Mouse (Mus musculus) midbrain, embryonic 13.5 days (tissue): ENCODE data around the gene Gpr183. TPM values are rescaled to one million over a fixed set of nuclear protein-coding genes. Genes with fewer than 3 reads are reported as not detected.

Experiments
- ATAC-seq: fragments of 200-750 bp; cut with Nextera tagmentation; 2 replicates; pipeline ENCODE4 v1.8.0; 2017; ENCODE audit warnings: mild to moderate bottlenecking, moderate TSS enrichment, moderate library complexity
- H3K27ac ChIP-seq: fragments of 300-500 bp; sonication (generic); 2 replicates; pipeline ENCODE4 v1.5.1; 2015; ENCODE audit warnings: inconsistent platforms, mild to moderate bottlenecking, moderate library complexity
- H3K27me3 ChIP-seq: fragments of 300-500 bp; sonication (generic); 2 replicates; pipeline ENCODE4 v1.6.1; 2015; ENCODE audit warnings: mild to moderate bottlenecking, inconsistent platforms
- H3K36me3 ChIP-seq: fragments of 300-500 bp; sonication (generic); 2 replicates; pipeline ENCODE4 v1.6.1; 2015; ENCODE audit warnings: mild to moderate bottlenecking, inconsistent platforms
- H3K4me1 ChIP-seq: fragments of 300-500 bp; sonication (generic); replicated peaks from 2 replicates; pipeline ENCODE4 v1.6.1; 2015; ENCODE audit warnings: inconsistent platforms
- H3K4me2 ChIP-seq: fragments of 300-500 bp; sonication (generic); replicated peaks from 2 replicates; pipeline ENCODE4 v1.6.1; 2015; ENCODE audit warnings: moderate library complexity, mild to moderate bottlenecking, inconsistent platforms
- H3K4me3 ChIP-seq: fragments of 300-500 bp; sonication (generic); replicated peaks from 2 replicates; pipeline ENCODE4 v1.5.1; 2015; ENCODE audit warnings: mild to moderate bottlenecking, inconsistent platforms
- H3K9ac ChIP-seq: fragments of 300-500 bp; sonication (generic); replicated peaks from 2 replicates; pipeline ENCODE4 v1.6.1; 2015; ENCODE audit warnings: mild to moderate bottlenecking, inconsistent platforms
- H3K9me3 ChIP-seq: fragments of 300-500 bp; sonication (generic); 2 replicates; pipeline ENCODE4 v1.6.1; 2016; ENCODE audit warnings: mild to moderate bottlenecking, inconsistent platforms
- WGBS: fragments of 180-500 bp; shearing (Covaris S2); methylation state at CpG from one replicate; pipeline ENCODE4 v1.1.7; 2015; 5-methylcytosine and 5-hydroxymethylcytosine counted together
- polyA plus RNA-seq: library from polyadenylated mRNA; unstranded; fragments of >200 nt; fragmentation: Nextera tagmentation; extraction: Ambion mirVana; gene quantifications from 2 replicates; pipeline ENCODE4 v1.2.1, GENCODE M21; 2015

Gene Gpr183
- polyA plus RNA-seq, 1 experiment from 2014 or later = 1.2 TPM

- 96% methylated on average over 2 of the region's 2 CpGs for WGBS
- Histone ChIP-seq H3K4me2 (no peak overlapping the region), H3K4me3 (no peak overlapping the region), H3K9ac (no peak overlapping the region), H3K36me3 (peaks cover 7% of the 10 kb centered on the region; the same call in 1 of the 2 replicates), H3K9me3 (no peaks in the 10 kb centered on the region), H3K27me3 (no peaks in the 10 kb centered on the region), H3K4me1 (no peaks in the 10 kb centered on the region), H3K27ac (no peak overlapping the region)
- no peak for ATAC-seq
These were observed 13.5 kb downstream of the Gpr183 start for GRCm38 (mm10) chr14:121951399-121952045.

DNA sequence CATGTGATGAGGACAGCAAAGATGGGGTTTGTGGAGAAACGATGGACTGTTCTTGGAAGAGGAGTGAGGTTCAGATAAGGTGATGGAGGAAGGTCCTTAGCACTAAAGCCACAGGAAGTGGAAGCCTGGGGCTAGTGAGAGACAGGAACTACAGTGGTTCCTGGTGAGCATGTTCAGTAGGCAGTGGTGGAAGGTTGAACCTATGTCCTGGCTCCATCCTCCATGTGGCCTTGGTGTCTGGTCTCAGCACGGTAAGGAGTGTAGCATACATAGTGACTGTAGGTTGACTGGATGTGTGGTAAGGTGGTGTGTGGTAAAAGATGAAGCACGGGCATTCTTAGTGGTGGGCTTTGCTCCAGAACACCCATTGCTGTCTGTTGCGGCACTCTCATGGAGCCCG, 15.1 kb downstream of the Gpr183 start:
- Histone ChIP-seq H3K4me1 (no peaks in the 10 kb centered on the region), H3K9me3 (no peaks in the 10 kb centered on the region), H3K27ac (no peak overlapping the region), H3K4me3 (no peak overlapping the region), H3K9ac (no peak overlapping the region), H3K4me2 (no peak overlapping the region), H3K27me3 (no peaks in the 10 kb centered on the region), H3K36me3 (peaks cover 7% of the 10 kb centered on the region; the same call in 1 of the 2 replicates)
- ATAC-seq = no peak
- 96% methylated on average over 5 of the region's 5 CpGs for WGBS

DNA sequence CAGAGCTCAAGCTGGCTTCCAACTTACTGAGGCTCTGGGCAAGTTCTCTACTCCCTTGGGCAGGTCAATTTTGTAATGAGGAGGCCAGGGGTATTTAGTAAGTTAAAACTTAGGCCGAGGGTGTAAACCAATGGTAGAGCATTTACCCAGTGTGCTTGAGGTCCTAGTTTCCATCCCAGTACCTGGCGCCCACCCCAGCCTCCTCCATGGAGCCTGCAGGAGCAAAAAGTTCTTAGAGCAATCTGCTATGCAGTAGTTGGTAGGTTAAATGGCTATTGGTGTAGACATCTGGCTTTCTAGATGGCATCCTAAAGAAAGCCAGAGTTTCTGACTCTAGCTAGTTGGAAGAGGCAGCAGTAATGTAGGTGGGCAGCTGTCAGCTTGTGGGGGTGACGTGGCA, 15.6 kb downstream of the Gpr183 start:
- H3K4me2 ChIP-seq = no peak overlapping the region
- no peak overlapping the region for H3K9ac ChIP-seq
- H3K9me3 ChIP-seq = no peaks in the 10 kb centered on the region
- no peak overlapping the region for H3K4me3 ChIP-seq
- H3K4me1 ChIP-seq = no peaks in the 10 kb centered on the region
- ATAC-seq = no peak
- no peak overlapping the region for H3K27ac ChIP-seq
- WGBS = 95% methylated on average over 3 of the region's 3 CpGs
- peaks cover 5% of the 10 kb centered on the region; the same call in 1 of the 2 replicates for H3K36me3 ChIP-seq
- H3K27me3 ChIP-seq = no peaks in the 10 kb centered on the region

DNA sequence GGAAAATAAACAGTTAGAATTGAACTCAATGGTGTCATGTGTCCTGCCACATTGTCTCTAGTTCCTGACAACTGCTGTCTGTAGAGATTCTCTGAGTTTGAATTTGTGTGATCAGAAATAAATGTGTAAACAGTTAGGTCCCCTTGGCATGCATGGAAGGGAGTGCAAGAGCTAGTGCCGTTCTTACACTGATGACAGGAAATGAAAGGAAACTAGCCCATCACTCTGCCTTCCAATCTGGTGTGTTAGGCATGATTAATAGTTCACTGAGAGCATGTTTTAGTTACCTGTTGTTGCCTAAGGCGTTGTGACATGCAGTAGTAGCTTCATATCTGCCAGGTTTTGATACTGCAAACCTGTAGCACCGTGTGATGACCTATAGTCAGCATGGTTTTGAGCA, 17.0 kb downstream of the Gpr183 start:
- ATAC-seq = no peak
- no peaks in the 10 kb centered on the region for H3K4me1 ChIP-seq
- no peaks in the 10 kb centered on the region for H3K36me3 ChIP-seq
- H3K27me3 ChIP-seq = no peaks in the 10 kb centered on the region
- H3K4me3 ChIP-seq = no peak overlapping the region
- no peaks in the 10 kb centered on the region; the same call in 1 of the 2 replicates for H3K9me3 ChIP-seq
- WGBS = 93% methylated on average over 3 of the region's 3 CpGs
- no peak overlapping the region for H3K27ac ChIP-seq
- H3K9ac ChIP-seq = no peak overlapping the region
- H3K4me2 ChIP-seq = no peak overlapping the region

GRCm38 (mm10) chr14:121947201-121947760, 17.7 kb downstream of the Gpr183 start:
- Histone ChIP-seq H3K27ac (no peak overlapping the region), H3K27me3 (no peaks in the 10 kb centered on the region), H3K9me3 (no peaks in the 10 kb centered on the region; the same call in 1 of the 2 replicates), H3K9ac (no peak overlapping the region), H3K4me3 (no peak overlapping the region), H3K4me2 (no peak overlapping the region), H3K36me3 (no peaks in the 10 kb centered on the region), H3K4me1 (no peaks in the 10 kb centered on the region)
- 83% methylated on average over 8 of the region's 8 CpGs for WGBS
- ATAC-seq = no peak

DNA sequence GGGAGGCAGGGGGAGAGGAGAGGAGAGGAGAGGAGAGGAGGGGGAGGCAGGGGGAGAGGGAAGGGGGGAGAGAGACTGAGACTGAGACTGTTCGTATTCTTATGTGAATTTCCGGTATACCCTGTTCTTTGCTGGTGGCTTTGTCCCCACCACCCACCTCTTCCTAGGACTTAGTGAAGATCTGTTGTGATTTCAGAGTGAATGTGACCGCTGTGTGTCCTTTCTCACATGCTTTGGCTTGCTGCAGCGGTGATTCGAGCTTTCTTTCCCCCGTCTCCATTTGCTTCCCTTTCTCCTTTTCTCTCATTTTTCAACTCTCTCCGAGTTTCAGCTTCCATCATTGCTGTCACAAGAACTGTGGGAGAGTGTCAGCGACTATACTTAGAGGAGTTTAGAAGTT, 18.3 kb downstream of the Gpr183 start:
- H3K36me3 ChIP-seq = no peaks in the 10 kb centered on the region
- H3K4me1 ChIP-seq = no peaks in the 10 kb centered on the region
- H3K4me3 ChIP-seq = no peak overlapping the region
- H3K4me2 ChIP-seq = no peak overlapping the region
- ATAC-seq = no peak
- H3K27ac ChIP-seq = no peak overlapping the region
- no peak overlapping the region for H3K9ac ChIP-seq
- 83% methylated on average over 8 of the region's 8 CpGs for WGBS
- peaks cover 1% of the 10 kb centered on the region; the same call in 1 of the 2 replicates for H3K9me3 ChIP-seq
- H3K27me3 ChIP-seq = no peaks in the 10 kb centered on the region

DNA sequence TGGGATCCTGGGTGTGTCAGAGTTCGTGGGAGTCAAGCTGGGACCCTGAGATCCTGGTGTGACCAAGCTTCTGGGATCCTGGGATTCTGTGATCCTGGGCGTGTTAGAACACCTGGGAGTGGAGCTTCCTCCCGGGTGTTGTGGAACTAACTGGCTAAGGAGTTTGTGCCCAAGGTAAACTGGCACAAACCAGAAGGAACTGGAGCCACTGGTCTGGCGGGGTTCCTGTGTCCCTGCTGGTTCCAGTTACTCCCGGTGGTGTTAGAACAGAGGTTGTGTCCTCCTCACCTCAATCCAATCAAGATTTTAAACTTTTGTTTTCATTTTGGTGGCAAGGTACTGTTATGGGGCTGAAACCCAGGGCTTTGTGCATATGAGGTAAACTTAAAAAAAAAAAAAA, 18.9 kb downstream of the Gpr183 start:
- Histone ChIP-seq H3K4me2 (no peak overlapping the region), H3K36me3 (no peaks in the 10 kb centered on the region), H3K9me3 (peaks cover 5% of the 10 kb centered on the region; the same call in 1 of the 2 replicates), H3K27ac (no peak overlapping the region), H3K4me3 (no peak overlapping the region), H3K4me1 (no peaks in the 10 kb centered on the region), H3K9ac (no peak overlapping the region), H3K27me3 (no peaks in the 10 kb centered on the region)
- no peak for ATAC-seq
- 89% methylated on average over 5 of the region's 5 CpGs for WGBS

DNA sequence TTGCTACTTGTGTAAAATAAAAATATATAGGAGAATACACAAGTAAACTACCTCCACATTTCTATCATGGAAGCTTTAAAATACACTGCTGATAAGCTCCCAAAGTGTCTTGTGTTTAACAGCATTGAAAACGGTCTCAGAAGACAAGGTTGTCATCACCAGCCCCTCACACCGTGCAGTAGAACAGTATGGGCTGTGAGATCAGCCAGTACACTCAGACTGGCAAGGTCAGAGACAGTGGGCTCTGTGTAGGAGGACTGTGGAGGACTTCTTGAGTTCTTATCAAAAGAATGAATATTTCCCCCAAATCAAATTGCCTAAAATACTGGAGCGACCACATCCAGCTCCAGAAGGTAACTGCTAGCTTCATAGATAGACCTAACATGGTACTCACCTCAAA, 25.4 kb downstream of the Gpr183 start:
- H3K27ac ChIP-seq = no peak overlapping the region
- peaks cover 14% of the 10 kb centered on the region; the same call in 1 of the 2 replicates for H3K36me3 ChIP-seq
- no peaks in the 10 kb centered on the region for H3K27me3 ChIP-seq
- no peak overlapping the region for H3K4me3 ChIP-seq
- no peak overlapping the region for H3K9ac ChIP-seq
- WGBS = 97% methylated on average over 3 of the region's 3 CpGs
- no peaks in the 10 kb centered on the region for H3K4me1 ChIP-seq
- peaks cover 10% of the 10 kb centered on the region; the same call in 1 of the 2 replicates for H3K9me3 ChIP-seq
- ATAC-seq = no peak
- no peak overlapping the region for H3K4me2 ChIP-seq

DNA sequence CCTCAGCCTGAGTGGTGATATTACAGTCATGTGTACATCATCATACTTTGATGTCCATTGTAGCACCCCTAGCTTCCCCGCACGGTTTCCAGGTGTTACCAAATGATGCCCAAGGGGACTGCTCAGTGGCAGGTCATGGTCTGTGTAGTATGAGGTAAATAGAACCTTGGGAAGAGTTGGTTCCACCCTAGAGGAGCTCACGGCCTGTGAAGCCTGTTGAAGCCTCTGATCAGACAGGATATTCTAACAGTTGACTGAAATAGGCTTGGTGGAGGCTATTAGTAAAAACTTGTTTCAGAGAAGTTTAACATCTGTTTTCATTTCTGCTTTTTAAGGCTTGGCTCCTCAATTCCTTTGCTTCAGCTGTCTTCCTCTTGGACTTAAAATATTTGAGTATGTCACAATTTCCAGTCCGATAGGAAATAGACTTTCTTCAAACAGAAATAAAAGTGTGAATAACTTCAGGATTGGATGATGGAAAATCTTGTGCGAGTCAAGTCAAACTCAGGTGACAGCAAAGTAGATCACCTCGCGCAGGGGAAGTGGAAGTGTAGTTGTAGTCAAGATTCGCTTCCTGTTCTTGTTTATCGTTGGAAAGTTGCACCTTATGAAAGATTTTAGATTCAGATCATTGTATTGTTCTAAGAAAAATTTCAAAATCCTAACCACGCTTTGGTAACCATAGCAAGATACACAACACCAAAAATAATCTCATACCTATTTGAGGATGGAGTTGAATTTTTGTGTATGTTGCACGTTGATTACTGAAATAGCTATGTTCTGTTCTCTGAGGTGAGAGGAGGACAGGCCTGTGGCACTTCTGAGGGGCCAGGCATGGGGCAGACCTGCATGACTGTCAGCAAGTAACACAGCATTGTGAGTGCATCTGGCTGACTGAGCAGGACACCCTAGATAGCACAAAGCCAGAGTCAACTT, 26.5 kb downstream of the Gpr183 start:
- no peaks in the 10 kb centered on the region for H3K4me1 ChIP-seq
- H3K27me3 ChIP-seq = no peaks in the 10 kb centered on the region
- peaks cover 23% of the 10 kb centered on the region for H3K36me3 ChIP-seq
- no peak overlapping the region for H3K4me2 ChIP-seq
- no peak for ATAC-seq
- peaks cover 10% of the 10 kb centered on the region; the same call in 1 of the 2 replicates for H3K9me3 ChIP-seq
- no peak overlapping the region for H3K27ac ChIP-seq
- no peak overlapping the region for H3K9ac ChIP-seq
- no peak overlapping the region for H3K4me3 ChIP-seq
- 96% methylated on average over 11 of the region's 11 CpGs for WGBS

- no peak for ATAC-seq
- peaks cover 10% of the 10 kb centered on the region; the same call in 1 of the 2 replicates for H3K9me3 ChIP-seq
- WGBS = 92% methylated on average over 11 of the region's 11 CpGs
These were observed 27.3 kb downstream of the Gpr183 start for GRCm38 (mm10) chr14:121937601-121938255.

GRCm38 (mm10) chr14:121936856-121937255, 28.1 kb downstream of the Gpr183 start:
- Histone ChIP-seq H3K27me3 (no peaks in the 10 kb centered on the region), H3K4me3 (no peak overlapping the region), H3K4me2 (no peak overlapping the region), H3K9ac (no peak overlapping the region), H3K9me3 (peaks cover 10% of the 10 kb centered on the region; the same call in 1 of the 2 replicates), H3K27ac (no peak overlapping the region), H3K4me1 (peaks cover 5% of the 10 kb centered on the region), H3K36me3 (peaks cover 25% of the 10 kb centered on the region)
- 84% methylated on average over 8 of the region's 8 CpGs for WGBS
- no peak for ATAC-seq

More at GRCm38 (mm10) chr14:121937601-121938255, 27.3 kb downstream of the Gpr183 start:
- H3K36me3 ChIP-seq = peaks cover 25% of the 10 kb centered on the region
- H3K4me2 ChIP-seq = no peak overlapping the region
- no peak overlapping the region for H3K27ac ChIP-seq
- no peak overlapping the region for H3K4me3 ChIP-seq
- no peaks in the 10 kb centered on the region for H3K27me3 ChIP-seq
- no peak overlapping the region for H3K9ac ChIP-seq
- no peaks in the 10 kb centered on the region for H3K4me1 ChIP-seq
